Mouse (Mus musculus) layer of hippocampus, postnatal 36 days (tissue): Measurements from ENCODE around the gene Ppm1k. TPM values are rescaled to one million over a fixed set of nuclear protein-coding genes. Genes with fewer than 3 reads are reported as not detected.
"Not testable (repeated sequence)": the region's sequence is repeated elsewhere in the genome, so short reads cannot be mapped to it uniquely, and the experiment has no call there.

Experiments used
- DNase-seq, 2 experiments: peaks; one replicate each; pipeline ENCODE4 v3.0.0; 2022
- total RNA-seq, 2 experiments: library from RNA; stranded (reverse); gene quantifications; 2 replicates each; pipeline ENCODE4 v1.2.3; 2021

Gene Ppm1k
- total RNA-seq, 2 experiments from 2014 or later = 66.1 to 74.2 TPM

GRCm38 (mm10) chr6:57531441-57531840 lies 3.8 kb downstream of the Ppm1k start:
- no peak for DNase-seq

- no peak for DNase-seq
Measured at GRCm38 (mm10) chr6:57531011-57531410, 4.3 kb downstream of the Ppm1k start.

DNA sequence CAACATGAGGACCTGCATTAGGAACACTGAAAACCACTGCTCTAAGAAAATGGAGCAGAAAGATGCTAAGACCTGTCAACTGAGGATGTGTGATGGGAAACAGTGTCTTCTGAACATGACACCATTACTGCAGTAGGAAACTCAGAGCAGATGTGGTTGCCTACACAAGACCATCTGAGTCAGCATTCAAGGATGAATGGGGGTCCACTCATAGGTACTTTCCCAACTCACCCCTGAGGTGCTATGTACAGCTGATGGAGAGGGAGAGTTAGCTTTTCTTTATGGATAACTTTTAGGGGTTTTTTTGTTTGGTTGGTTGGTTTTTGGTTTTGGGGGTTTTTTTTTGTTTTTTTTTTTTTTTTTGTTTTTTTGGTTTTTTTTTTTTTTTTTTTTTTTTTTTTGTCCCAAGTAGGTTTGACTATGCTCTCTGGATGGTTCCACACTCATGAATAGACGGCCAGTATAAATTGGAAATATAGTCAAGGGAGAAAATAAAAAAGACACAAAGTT lies 5.9 kb downstream of the Ppm1k start:
- no peak for DNase-seq

DNA sequence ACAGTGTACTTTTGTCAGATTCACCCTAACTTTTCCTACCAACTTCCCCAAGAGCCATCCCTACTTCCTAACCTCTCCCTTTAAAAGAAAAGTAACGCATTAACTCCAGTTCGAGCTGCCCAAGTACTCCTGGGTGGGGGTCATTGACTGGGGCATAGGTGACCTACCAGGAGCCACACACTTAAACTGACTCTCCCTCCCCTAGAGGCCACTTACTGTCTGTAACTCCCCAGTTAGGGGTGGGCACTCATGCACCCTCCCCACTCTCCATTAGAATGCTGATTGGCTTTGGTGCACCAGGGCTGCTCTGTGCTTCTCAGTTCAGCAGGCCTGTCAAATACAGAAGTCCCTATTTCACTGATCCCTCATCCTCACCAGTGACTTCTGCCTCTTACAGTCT lies 8.3 kb downstream of the Ppm1k start:
- no peak for DNase-seq

- peak in 1 of 2 experiments; percentile 29 for DNase-seq
Measured at GRCm38 (mm10) chr6:57524742-57525141, 10.5 kb downstream of the Ppm1k start.

DNA sequence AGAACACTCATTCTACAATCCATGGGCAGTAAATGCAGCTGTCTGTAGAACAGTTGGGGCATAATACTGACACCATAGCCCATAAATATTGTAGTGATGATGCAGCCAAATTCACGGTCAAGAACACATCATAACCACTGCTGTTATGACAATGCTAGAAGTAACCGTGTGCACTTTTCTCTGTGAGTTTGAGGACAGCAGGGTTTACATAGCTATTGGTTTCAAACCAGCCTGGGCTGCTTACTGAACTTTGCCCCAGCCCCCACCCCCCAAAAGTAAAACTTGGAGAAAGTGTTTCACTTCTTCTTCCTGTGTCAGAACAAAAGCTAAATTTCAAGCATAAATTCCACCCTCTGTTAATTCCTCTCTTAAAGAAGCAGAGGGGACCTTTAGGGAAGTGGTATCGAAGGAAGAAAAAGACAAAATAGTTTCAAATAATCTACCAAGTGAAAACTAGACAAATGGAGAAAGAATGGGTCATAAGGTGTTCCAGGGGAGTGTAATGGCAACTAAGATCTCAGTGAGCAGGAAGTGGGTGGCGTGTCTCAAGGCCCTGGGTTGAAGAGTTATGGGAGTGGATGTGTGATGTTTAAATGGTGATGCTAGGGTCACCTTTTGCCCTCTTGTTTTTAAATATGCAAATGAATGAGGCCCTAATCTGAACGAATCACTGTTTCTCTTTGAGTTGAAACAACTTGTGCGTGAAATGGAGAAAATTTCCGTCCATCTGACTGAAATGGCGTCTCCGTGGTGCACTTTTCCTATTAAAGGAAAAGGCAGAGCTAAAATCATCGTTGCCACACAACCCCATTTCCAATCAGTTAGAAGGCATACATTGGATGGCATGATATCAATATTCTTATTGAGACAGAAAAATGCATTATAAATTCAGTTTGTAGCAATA lies 14.3 kb downstream of the Ppm1k start:
- no peak for DNase-seq

GRCm38 (mm10) chr6:57514035-57514374 lies 21.3 kb downstream of the Ppm1k start:
- no peak for DNase-seq

GRCm38 (mm10) chr6:57513351-57514034 lies 21.8 kb downstream of the Ppm1k start:
- DNase-seq = no peak

GRCm38 (mm10) chr6:57511899-57512298 lies 23.4 kb downstream of the Ppm1k start:
- peak in 1 of 2 experiments; percentile 53 for DNase-seq

DNA sequence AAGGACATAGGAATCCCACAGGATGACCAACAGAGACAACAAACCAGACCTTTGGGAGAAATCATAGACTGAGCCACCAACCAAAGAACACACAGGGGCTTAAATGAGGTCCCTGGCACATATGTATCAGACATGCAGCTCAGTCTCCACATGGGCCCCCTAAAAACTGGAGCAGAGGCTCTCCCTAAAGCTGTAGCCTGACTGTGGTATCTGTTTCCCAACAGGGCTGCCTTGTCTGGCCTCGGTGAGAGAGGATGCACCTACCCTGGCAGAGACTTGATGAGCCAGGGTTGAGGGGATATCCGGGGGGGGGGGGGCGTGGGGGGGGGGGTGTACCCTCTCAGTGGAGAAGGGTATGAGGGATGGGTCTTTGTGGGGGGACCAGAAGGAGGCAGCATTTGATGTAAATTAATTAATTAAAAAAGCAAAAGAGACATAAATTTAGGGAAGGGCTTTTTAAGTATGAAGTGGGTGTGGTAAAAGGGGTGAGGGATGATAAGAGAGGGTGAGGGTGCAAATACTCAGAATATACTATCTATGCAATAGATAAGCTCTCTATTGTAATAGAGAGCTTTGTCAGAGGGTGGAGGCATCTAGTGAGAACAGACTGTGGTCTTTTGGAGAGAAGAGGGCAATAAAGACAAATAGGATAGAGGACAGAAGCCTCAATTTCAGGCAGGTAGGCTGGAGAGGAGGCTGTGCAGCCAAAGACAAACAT lies 31.4 kb downstream of the Ppm1k start:
- no peak for DNase-seq

- no peak for DNase-seq
Measured at GRCm38 (mm10) chr6:57499209-57499608, 36.1 kb downstream of the Ppm1k start.

GRCm38 (mm10) chr6:57468161-57468560 lies 67.1 kb downstream of the Ppm1k start:
- not testable (repeated sequence) for DNase-seq

Other genes with a start within 250 kb of the Ppm1k start
- not detected for gene Vmn1r16, start 206.0 kb downstream of the Ppm1k start, total RNA-seq
- not detected for gene Vmn1r17, start 171.7 kb downstream of the Ppm1k start, total RNA-seq
- under 1 TPM in 1 of 2 experiments, not detected in 1; 0.08 TPM for gene Vmn1r18, start 139.7 kb downstream of the Ppm1k start, total RNA-seq
- gene Vmn1r19, start 131.7 kb downstream of the Ppm1k start, total RNA-seq = not detected
- gene Vmn1r20, start 106.5 kb downstream of the Ppm1k start, total RNA-seq = not detected
- 1 to 10 TPM; 5.8 to 7.2 TPM for gene Herc6, start 45.5 kb upstream of the Ppm1k start, total RNA-seq
- 1 to 10 TPM; 8.3 to 8.4 TPM for gene Pyurf, start 156.6 kb upstream of the Ppm1k start, total RNA-seq
- gene Lancl2, start 167.1 kb upstream of the Ppm1k start, total RNA-seq = 10 to 100 TPM; 78.6 to 90.8 TPM